In the genomic region with DNA sequence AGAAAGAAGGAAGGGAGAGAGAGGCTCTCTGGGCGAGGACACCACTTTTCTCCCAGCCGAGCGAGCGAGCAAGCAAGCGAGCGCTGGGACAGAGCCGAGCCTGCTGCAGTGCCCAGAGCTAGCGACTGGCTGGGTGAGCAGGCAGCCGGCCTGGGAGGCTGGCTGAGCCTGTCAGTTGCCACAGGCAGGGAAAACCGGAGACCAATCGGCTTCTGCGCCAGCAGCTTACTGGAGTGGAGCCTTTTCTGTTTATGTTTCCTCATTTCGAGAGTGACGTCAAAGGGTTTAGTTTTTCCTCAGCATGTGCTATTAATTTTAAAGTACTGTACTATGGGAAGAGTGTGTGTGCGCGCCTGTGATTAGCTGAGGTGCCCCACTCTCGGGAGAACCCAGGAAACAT, we compare ENCODE assay signal across 8 mouse cellular contexts. TPM values are rescaled to one million over a fixed set of nuclear protein-coding genes. Genes with fewer than 3 reads are reported as not detected.
A peak's percentile ranks its signal among the peaks of the same experiment; 100 is the strongest.
DNase-seq lines count a peak whose midpoint lies in the region; ATAC-seq lines count a peak whose summit lies in the region.

A gene (minus strand): TSS at position 173 of the 400 bp plus-strand sequence.

- peak within 1 kb of the TSS; percentile 62 for H3K9ac ChIP-seq in embryonic facial prominence, embryonic 14.5 days (ENCODE audit: low read depth, low read length)

- peak within 1 kb of the TSS; percentile 76 for H3K27ac ChIP-seq in embryonic facial prominence, embryonic 14.5 days (replicated peaks; ENCODE audit: low read depth, low read length)

- WGBS in embryonic facial prominence, embryonic 14.5 days, result 5% methylated on average over 17 of the region's 17 CpGs

- ATAC-seq in embryonic facial prominence, embryonic 14.5 days (ENCODE audit: low read depth), result peak; percentile 96

- H3K4me2 ChIP-seq in embryonic facial prominence, embryonic 14.5 days (ENCODE audit: low read depth, low read length), result peak within 1 kb of the TSS; percentile 56

- peaks cover 12% of the 10 kb centered on the region for H3K4me1 ChIP-seq in embryonic facial prominence, embryonic 14.5 days (ENCODE audit: control insufficient read depth, insufficient read depth, low read length)

- peak; percentile 79 for DNase-seq in adrenal gland, postnatal 25 days
- peak; percentile 96 for DNase-seq in embryonic facial prominence, embryonic 14.5 days (ENCODE audit: low spot score)
- peak; percentile 98 for DNase-seq in heart, adult 11 months
- DNase-seq in kidney, adult 11 months, result peak; percentile 84
- DNase-seq in left cerebral cortex, postnatal 36 days (ENCODE audit: low spot score in 2 of 2), result peak; percentile 77 to 79
- DNase-seq in mesoderm, embryonic 11.5 days (ENCODE audit: low read depth, low spot score), result peak; percentile 81
- DNase-seq in right cerebral cortex, postnatal 14 days, result peak; percentile 79
- DNase-seq in yolk sac, embryonic 10.5 days (ENCODE audit: low spot score), result peak; percentile 50

- intact Hi-C loops in left cerebral cortex, postnatal 36 days (cut with DNase I), result loop anchor here (5.0 kb wide), 4 partner anchors 53 to 197 kb away; no protein-coding TSS in a partner anchor

- no peaks in the 10 kb centered on the region for H3K36me3 ChIP-seq in embryonic facial prominence, embryonic 14.5 days (ENCODE audit: control insufficient read depth, insufficient read depth, low read length)

- H3K9me3 ChIP-seq in embryonic facial prominence, embryonic 14.5 days (ENCODE audit: control insufficient read depth, low read length), result no peaks in the 10 kb centered on the region

- no peaks in the 10 kb centered on the region for H3K27me3 ChIP-seq in embryonic facial prominence, embryonic 14.5 days (replicated peaks; ENCODE audit: control insufficient read depth, insufficient read depth, low read length)

- peak within 1 kb of the TSS; percentile 43 for H3K4me3 ChIP-seq in embryonic facial prominence, embryonic 14.5 days (ENCODE audit: low read depth, low read length)

RNA-seq across cellular contexts. Expression of the gene that starts here (rescaled TPM):
- total RNA-seq in adrenal gland, postnatal 25 days (2021), result 11.0 and 14.4 TPM in 2 replicates
- polyA plus RNA-seq in embryonic facial prominence, embryonic 14.5 days (2014; fragmentation: Nextera tagmentation; extraction: Ambion mirVana), result 8.8 and 9.0 TPM in 2 replicates
- 10 to 100 TPM; 45.6 to 61.3 TPM for total RNA-seq in left cerebral cortex, postnatal 36 days (2021)

Comparison
In these comparisons a context has a peak if more than half of its experiments do, and no peak if none do; other contexts are left out.
1. Peak in every context shown above with its lines: DNase-seq, ATAC-seq, H3K4me3 ChIP-seq and H3K27ac ChIP-seq.